Mouse (Mus musculus): Measurements from ENCODE around the gene Gm20662. TPM values are rescaled to one million over a fixed set of nuclear protein-coding genes. Genes with fewer than 3 reads are reported as not detected.

Gene Gm20662
- polyA plus RNA-seq, 1 experiment: 0.20 TPM

- Histone ChIP-seq H3K27me3 (ENCODE audit: control insufficient read depth, insufficient read depth, insufficient read length) (no peaks in the 10 kb centered on the region), H3K4me3 (ENCODE audit: insufficient read depth, poor library complexity, severe bottlenecking) (peak overlapping the region; percentile 78), H3K79me3 (ENCODE audit: low read depth) (peaks cover 29% of the 10 kb centered on the region), H3ac (ENCODE audit: control insufficient read depth, insufficient read length, low read depth) (peak overlapping the region; percentile 80), H3K79me2 (ENCODE audit: control insufficient read depth, insufficient read depth) (peaks cover 49% of the 10 kb centered on the region), H3K36me3 (ENCODE audit: control insufficient read depth, insufficient read depth) (no peaks in the 10 kb centered on the region)
- no peak for TF ChIP-seq FOSL1 (IDR thresholded peaks at IDR 0.05; ENCODE audit: insufficient read depth, low read length, poor library complexity, severe bottlenecking)
- peak; percentile 82 for TF ChIP-seq MAX (IDR thresholded peaks at IDR 0.05)
These were observed 45.4 kb upstream of the Gm20662 start for GRCm38 (mm10) chr9:107950460-107951355.

GRCm38 (mm10) chr9:107955613-107956289 lies 40.4 kb upstream of the Gm20662 start:
- Histone ChIP-seq H3K36me3 (ENCODE audit: control insufficient read depth, insufficient read depth) (peaks cover 17% of the 10 kb centered on the region), H3K27me3 (ENCODE audit: control insufficient read depth, insufficient read depth, insufficient read length) (no peaks in the 10 kb centered on the region), H3ac (ENCODE audit: control insufficient read depth, insufficient read length, low read depth) (no peak overlapping the region), H3K79me3 (ENCODE audit: low read depth) (peaks cover 29% of the 10 kb centered on the region), H3K79me2 (ENCODE audit: control insufficient read depth, insufficient read depth) (peaks cover 51% of the 10 kb centered on the region), H3K4me3 (ENCODE audit: insufficient read depth, poor library complexity, severe bottlenecking) (no peak overlapping the region)
- TF ChIP-seq CTCF (IDR thresholded peaks at IDR 0.05; ENCODE audit: control insufficient read depth, insufficient read depth, insufficient read length): no peak
- peak; percentile 59 for TF ChIP-seq USF1 (IDR thresholded peaks at IDR 0.05; ENCODE audit: low read depth)
- TF ChIP-seq MYOD1 (IDR thresholded peaks at IDR 0.05; ENCODE audit: control insufficient read depth, insufficient read length, low read depth): no peak

- Histone ChIP-seq H3K4me3 (ENCODE audit: insufficient read depth, poor library complexity, severe bottlenecking) (no peak overlapping the region), H3K79me3 (ENCODE audit: low read depth) (peaks cover 21% of the 10 kb centered on the region), H3K27me3 (ENCODE audit: control insufficient read depth, insufficient read depth, insufficient read length) (no peaks in the 10 kb centered on the region), H3K79me2 (ENCODE audit: control insufficient read depth, insufficient read depth) (peaks cover 38% of the 10 kb centered on the region), H3ac (ENCODE audit: control insufficient read depth, insufficient read length, low read depth) (no peak overlapping the region), H3K36me3 (ENCODE audit: control insufficient read depth, insufficient read depth) (peaks cover 23% of the 10 kb centered on the region)
- TF ChIP-seq MYOG (IDR thresholded peaks at IDR 0.05; ENCODE audit: control insufficient read depth, extremely low read depth, insufficient read length): no peak
- TF ChIP-seq MYOD1 (IDR thresholded peaks at IDR 0.05; ENCODE audit: control insufficient read depth, insufficient read length, low read depth): no peak
- TF ChIP-seq USF1 (IDR thresholded peaks at IDR 0.05; ENCODE audit: low read depth): no peak
- TF ChIP-seq FOSL1 (IDR thresholded peaks at IDR 0.05; ENCODE audit: insufficient read depth, low read length, poor library complexity, severe bottlenecking): no peak
- no peak for TF ChIP-seq CTCF (IDR thresholded peaks at IDR 0.05; ENCODE audit: control insufficient read depth, insufficient read depth, insufficient read length)
- no peak for TF ChIP-seq CEBPB (IDR thresholded peaks at IDR 0.05; ENCODE audit: low read depth)
- no peak for TF ChIP-seq MAX (IDR thresholded peaks at IDR 0.05)
These were observed 39.0 kb upstream of the Gm20662 start for GRCm38 (mm10) chr9:107957141-107957540.

GRCm38 (mm10) chr9:107959896-107960295 lies 36.3 kb upstream of the Gm20662 start:
- Histone ChIP-seq H3K27me3 (ENCODE audit: control insufficient read depth, insufficient read depth, insufficient read length) (no peaks in the 10 kb centered on the region), H3K36me3 (ENCODE audit: control insufficient read depth, insufficient read depth) (peaks cover 47% of the 10 kb centered on the region), H3K79me2 (ENCODE audit: control insufficient read depth, insufficient read depth) (peaks cover 10% of the 10 kb centered on the region), H3ac (ENCODE audit: control insufficient read depth, insufficient read length, low read depth) (no peak overlapping the region), H3K79me3 (ENCODE audit: low read depth) (peaks cover 2% of the 10 kb centered on the region), H3K4me3 (ENCODE audit: insufficient read depth, poor library complexity, severe bottlenecking) (no peak overlapping the region)
- TF ChIP-seq CTCF (IDR thresholded peaks at IDR 0.05; ENCODE audit: control insufficient read depth, insufficient read depth, insufficient read length): no peak
- no peak for TF ChIP-seq MAX (IDR thresholded peaks at IDR 0.05)
- TF ChIP-seq FOSL1 (IDR thresholded peaks at IDR 0.05; ENCODE audit: insufficient read depth, low read length, poor library complexity, severe bottlenecking): no peak
- TF ChIP-seq CEBPB (IDR thresholded peaks at IDR 0.05; ENCODE audit: low read depth): no peak
- TF ChIP-seq MYOG (IDR thresholded peaks at IDR 0.05; ENCODE audit: control insufficient read depth, extremely low read depth, insufficient read length): no peak
- no peak for TF ChIP-seq USF1 (IDR thresholded peaks at IDR 0.05; ENCODE audit: low read depth)
- TF ChIP-seq MYOD1 (IDR thresholded peaks at IDR 0.05; ENCODE audit: control insufficient read depth, insufficient read length, low read depth): no peak

- Histone ChIP-seq H3K27me3 (ENCODE audit: control insufficient read depth, insufficient read depth, insufficient read length) (no peaks in the 10 kb centered on the region), H3K4me3 (ENCODE audit: insufficient read depth, poor library complexity, severe bottlenecking) (no peak overlapping the region), H3K79me3 (ENCODE audit: low read depth) (no peaks in the 10 kb centered on the region), H3ac (ENCODE audit: control insufficient read depth, insufficient read length, low read depth) (no peak overlapping the region), H3K36me3 (ENCODE audit: control insufficient read depth, insufficient read depth) (peaks cover 47% of the 10 kb centered on the region), H3K79me2 (ENCODE audit: control insufficient read depth, insufficient read depth) (peaks cover under 1% of the 10 kb centered on the region)
- TF ChIP-seq MYOD1 (IDR thresholded peaks at IDR 0.05; ENCODE audit: control insufficient read depth, insufficient read length, low read depth) (no peak), MYOG (IDR thresholded peaks at IDR 0.05; ENCODE audit: control insufficient read depth, extremely low read depth, insufficient read length) (no peak), USF1 (IDR thresholded peaks at IDR 0.05; ENCODE audit: low read depth) (no peak), FOSL1 (IDR thresholded peaks at IDR 0.05; ENCODE audit: insufficient read depth, low read length, poor library complexity, severe bottlenecking) (no peak), CEBPB (IDR thresholded peaks at IDR 0.05; ENCODE audit: low read depth) (no peak), CTCF (IDR thresholded peaks at IDR 0.05; ENCODE audit: control insufficient read depth, insufficient read depth, insufficient read length) (no peak), MAX (IDR thresholded peaks at IDR 0.05) (no peak)
These were observed 35.2 kb upstream of the Gm20662 start for GRCm38 (mm10) chr9:107960928-107961327.

Measured in C2C12 (cell line).